Mouse (Mus musculus) small intestine, adult 2 months (tissue): ENCODE results near the gene Ccl3.

ENCODE experiments used
- CTCF ChIP-seq: fragments of 200-500 bp; IDR thresholded peaks from 2 replicates; pipeline ENCODE4 v1.5.1; 2012; ENCODE audit warnings: low read depth, mild to moderate bottlenecking, control low read depth, inconsistent platforms, low read length, moderate library complexity, mixed read lengths; ENCODE audit not compliant: insufficient replicate concordance, insufficient read length; ENCODE audit errors: extremely low read depth
- POLR2A ChIP-seq: fragments of 200-500 bp; IDR thresholded peaks from 2 replicates; pipeline ENCODE4 v1.6.1; 2012; ENCODE audit warnings: low read depth, mild to moderate bottlenecking, control low read depth, inconsistent platforms, low read length, moderate library complexity

DNA sequence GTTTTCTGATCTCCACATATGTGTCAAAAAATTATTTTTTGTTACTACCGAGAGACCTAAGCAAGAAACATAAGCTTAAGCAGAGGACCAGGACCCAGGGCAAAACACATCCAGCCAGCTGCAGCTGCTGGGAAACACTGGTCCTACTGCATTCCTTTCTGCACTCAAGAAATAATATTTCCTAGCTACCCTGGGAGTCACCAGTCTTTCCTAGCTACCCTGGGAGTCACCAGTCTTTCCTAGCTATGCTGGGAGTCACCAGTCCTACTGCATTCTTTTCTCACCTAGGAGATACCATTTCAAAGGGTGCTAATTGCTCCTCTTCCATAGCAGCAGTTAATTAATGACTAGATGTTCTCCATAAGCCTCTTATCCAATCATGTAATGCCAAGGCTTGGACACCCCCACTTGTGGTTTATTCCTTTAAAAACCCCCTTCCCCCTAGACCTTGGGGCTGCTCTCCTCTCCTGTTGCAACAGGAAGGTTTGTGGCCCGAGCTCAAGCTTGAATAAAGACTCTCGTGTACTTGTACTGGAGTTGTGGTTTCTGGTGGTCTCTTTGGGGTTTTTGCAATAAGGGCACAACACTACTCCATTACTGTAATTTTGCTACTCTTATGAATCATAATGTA lies 50.8 kb downstream of the Ccl3 start:
- TF ChIP-seq CTCF (no peak), POLR2A (no peak)
